Mouse (Mus musculus) urinary bladder, postnatal 4 days (tissue): ENCODE results near the gene Dok3.

ENCODE experiments used
- DNase-seq, 2 experiments: peaks; one replicate each; pipeline ENCODE4 v3.0.0; 2021 to 2022; ENCODE audit warnings: low spot score in 2 of 2

Gene Dok3

GRCm38 (mm10) chr13:55507877-55508276 lies 21.2 kb downstream of the Dok3 start:
- DNase-seq, result no peak

DNA sequence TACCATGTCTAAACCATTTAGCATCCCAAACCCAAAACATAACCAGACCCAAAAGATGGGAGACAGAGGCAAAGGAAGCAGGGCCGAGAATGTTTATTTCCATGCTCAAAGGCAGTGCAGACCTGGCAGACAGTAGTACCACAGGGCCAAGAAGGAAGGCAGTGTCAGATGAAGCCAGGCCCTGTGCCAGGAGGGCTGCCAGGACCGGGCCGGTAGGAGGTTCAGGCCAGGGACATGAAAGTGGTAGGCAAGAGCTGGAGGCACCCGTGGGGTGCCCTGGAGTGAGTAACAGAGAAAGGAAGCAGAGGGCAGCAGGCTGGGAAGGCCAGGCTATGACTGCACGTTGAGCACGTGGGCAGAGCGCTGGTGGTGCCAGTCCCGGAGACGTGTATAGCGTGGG lies 22.4 kb downstream of the Dok3 start:
- no peak for DNase-seq

- no peak for DNase-seq
These were observed 23.3 kb downstream of the Dok3 start for GRCm38 (mm10) chr13:55505810-55506209.

GRCm38 (mm10) chr13:55504390-55504789 lies 24.7 kb downstream of the Dok3 start:
- no peak for DNase-seq

GRCm38 (mm10) chr13:55502405-55502804 lies 26.7 kb downstream of the Dok3 start:
- DNase-seq, result no peak

GRCm38 (mm10) chr13:55500575-55500974 lies 28.5 kb downstream of the Dok3 start:
- DNase-seq, result no peak

DNA sequence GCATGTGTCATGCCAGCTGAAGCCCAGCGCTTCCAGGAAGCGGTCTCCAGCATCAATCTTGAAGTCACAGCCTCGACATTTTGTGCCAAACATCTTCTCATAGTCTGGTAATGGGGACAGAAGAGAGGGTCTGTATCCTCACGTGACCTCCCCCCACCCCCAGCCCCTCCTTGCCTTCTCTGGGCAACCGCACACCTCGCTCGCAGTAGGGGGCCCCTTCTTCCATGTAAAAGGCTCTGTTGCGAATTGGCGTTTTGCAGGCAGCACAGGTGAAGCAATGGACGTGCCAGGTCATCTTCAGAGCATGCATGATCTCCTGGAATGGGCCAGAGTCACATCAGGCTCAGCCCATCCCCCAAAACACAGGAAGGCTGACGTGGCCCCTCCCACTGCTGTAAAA lies 30.2 kb downstream of the Dok3 start:
- no peak for DNase-seq

DNA sequence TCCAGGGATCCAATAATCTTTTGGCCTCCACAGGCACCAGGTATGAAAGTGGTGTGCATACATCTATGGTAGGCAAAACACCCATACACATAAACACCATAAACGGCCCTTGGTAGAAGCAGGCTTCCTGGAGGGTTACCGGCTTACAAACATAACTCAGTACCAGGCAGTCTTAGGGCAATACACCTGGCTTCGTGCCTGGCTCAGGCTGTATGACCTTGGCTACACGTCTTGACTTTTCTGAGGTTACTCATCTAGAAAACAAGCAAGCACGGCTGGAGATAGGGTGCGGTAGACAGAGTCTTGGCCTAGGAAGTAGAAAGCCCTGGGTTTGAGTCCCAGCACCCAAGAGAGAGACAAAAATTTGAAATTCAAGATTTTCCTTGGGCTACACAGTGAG lies 32.4 kb downstream of the Dok3 start:
- no peak for DNase-seq

- DNase-seq, result no peak
These were observed 33.4 kb downstream of the Dok3 start for GRCm38 (mm10) chr13:55495702-55496101.

GRCm38 (mm10) chr13:55494883-55495621 lies 34.0 kb downstream of the Dok3 start:
- DNase-seq, result no peak

- DNase-seq, result no peak
These were observed 34.8 kb downstream of the Dok3 start for GRCm38 (mm10) chr13:55494257-55494656.

- DNase-seq, result peak in 1 of 2 experiments; percentile 51
These were observed 41.3 kb downstream of the Dok3 start, which contains the start of gene Dbn1 for GRCm38 (mm10) chr13:55487578-55488498. Dbn1 (minus strand) TSS chr13:55488111.

DNA sequence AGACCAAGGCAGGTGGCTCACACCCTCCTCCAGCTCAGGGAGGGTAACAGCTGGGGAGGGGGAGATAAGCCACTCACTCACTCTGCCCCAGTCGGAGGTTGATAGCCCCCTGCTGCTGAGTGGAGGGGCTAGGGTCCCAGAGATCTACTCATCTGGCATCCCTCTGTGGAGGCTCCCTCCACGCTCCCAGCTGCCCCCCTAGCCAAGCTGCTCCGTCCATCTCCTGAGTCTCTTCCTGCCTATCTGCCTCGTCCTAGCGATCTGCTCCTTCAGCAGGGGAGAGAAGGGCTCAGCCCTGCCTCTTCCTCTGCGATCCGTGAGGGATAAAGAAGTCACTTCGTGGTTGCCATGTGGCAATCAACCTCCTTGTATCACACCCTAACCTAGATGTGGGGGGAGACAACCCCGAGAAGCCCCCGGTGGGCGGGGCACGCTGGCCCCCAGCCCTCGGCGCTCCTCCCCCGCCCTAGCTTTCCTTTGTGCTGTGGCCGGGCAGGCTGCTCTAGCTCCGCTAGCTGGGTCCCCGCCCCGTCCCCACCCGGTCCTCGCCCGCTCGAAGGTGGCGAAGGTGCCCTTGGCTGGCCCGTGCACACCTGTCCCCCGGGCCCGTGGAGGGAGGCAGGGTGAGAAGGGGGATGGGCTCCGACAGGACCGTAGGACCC lies 42.0 kb downstream of the Dok3 start:
- DNase-seq, result no peak

GRCm38 (mm10) chr13:55486029-55486794 lies 42.9 kb downstream of the Dok3 start:
- no peak for DNase-seq

DNA sequence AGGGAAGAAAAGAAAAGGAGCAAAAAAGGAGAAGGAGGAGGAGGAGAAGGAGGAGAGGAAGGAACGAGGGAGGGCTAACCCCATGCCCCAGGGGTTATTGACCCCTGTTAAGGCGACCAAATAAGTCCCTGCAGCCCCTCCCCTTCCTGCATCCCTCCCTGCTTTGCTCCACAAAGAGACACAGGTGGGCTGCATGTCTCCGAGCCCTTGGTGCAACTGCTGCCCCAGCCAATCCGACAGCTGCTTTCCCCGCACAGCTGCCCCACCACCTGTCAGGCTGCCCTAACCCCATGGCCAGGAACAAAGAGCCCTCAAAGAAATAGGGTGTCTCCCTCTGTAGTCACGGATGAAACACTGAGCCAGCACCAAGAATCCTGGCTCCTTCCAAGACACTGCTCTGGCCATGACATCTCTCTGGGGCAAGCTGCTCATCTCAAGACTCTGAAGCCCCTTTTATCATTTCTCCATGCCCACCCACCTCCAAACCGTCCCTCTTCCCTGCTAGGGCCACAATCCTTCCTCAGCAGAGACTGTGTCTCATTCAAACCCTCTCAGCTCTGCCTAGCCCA lies 44.5 kb downstream of the Dok3 start:
- DNase-seq, result no peak

DNA sequence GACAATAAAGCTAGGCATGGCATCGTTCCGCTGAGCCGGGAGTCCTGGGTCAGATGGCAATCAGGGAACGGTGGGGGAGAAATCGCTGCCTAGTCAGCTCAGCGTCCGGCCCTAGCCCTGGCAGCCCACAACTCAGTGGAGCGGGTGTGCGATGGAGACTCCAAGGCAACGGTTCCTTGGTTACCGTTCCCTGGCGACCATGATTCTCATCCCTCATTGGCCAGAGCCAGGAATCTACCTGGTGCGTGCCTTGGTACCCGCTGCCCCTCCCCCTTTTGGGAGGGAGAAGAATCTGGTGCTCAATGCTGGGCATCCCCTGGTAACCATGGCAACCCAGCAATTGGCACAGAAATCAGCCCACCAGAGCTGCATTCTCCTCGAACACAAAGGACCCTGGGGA lies 45.5 kb downstream of the Dok3 start:
- DNase-seq, result no peak

GRCm38 (mm10) chr13:55483071-55483470 lies 46.0 kb downstream of the Dok3 start:
- DNase-seq, result no peak

DNA sequence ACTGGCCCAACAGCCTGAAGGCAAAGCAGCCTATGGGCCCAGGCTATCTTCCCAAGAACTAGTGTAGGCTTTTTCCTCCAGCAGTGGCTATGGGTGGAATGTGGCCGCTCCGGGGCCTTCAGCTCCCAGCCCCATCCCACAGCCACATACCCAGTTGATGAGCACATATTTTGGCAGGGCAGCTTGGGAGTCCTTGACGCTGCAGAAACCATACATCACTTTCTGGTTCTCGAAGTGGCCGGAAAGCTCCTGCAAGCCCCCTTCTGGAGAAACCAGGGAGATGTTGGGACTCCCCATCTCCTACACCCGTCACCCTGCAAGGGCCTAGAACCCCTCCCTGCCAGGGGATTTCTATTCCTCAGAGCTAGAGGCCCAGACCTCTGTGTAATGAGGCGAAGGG lies 46.6 kb downstream of the Dok3 start:
- peak in 1 of 2 experiments; percentile 56 for DNase-seq

GRCm38 (mm10) chr13:55479929-55480328 lies 49.2 kb downstream of the Dok3 start:
- no peak for DNase-seq

DNA sequence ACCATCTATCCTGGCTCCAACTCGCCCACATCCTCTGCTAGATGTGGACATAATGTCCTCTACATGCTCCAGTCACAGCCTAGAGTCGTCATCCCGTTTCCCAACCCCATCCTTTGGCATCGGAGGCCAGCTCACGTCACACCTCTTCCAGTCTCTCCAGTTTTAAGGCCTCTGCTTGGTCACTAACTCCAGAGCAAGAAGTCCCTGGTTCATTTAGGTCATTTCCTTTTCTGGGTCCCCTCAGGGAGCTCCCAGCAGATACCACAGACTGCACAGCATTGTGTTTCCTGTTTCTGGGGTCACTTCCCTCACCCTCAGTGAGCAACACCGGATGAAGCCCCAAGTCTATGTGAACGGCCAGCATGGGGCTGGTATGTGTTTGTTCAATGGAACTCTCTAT lies 50.1 kb downstream of the Dok3 start:
- DNase-seq, result no peak

DNA sequence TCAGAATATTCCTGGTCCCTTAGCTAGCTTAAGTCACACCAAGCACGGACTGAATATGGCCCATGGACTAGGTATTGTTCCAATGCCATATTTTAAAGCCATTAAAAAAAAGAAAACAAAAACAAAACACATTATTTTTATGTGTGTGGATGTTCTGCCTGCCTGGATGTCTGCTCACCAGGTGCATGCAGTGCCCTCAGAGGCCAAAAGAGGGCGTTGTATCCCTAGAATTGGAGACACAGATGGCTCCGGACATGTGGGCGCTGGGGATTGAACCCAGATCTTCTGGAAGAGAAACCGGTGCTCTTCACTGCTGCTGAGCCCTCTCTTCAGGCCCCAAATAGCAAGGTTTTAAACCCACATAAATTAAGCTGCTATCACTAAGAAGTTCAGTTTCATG lies 51.1 kb downstream of the Dok3 start:
- DNase-seq, result no peak
